Mouse (Mus musculus) hindbrain, postnatal 0 days (tissue): ENCODE data around the gene Bicral. TPM values are rescaled to one million over a fixed set of nuclear protein-coding genes. Genes with fewer than 3 reads are reported as not detected.
"Not testable (repeated sequence)": the region's sequence is repeated elsewhere in the genome, so short reads cannot be mapped to it uniquely, and the experiment has no call there.

ENCODE experiments used
- ATAC-seq: fragments of 200-750 bp; cut with Nextera tagmentation; 2 replicates; pipeline ENCODE4 v1.8.0; 2017; ENCODE audit warnings: mild to moderate bottlenecking, moderate TSS enrichment, moderate library complexity
- DNase-seq: peaks from one replicate; pipeline ENCODE4 v3.0.0-alpha.2; 2015; ENCODE audit warnings: low spot score
- H3K27ac ChIP-seq: fragments of 300-500 bp; sonication (generic); 2 replicates; pipeline ENCODE4 v1.5.1; 2014; ENCODE audit warnings: mild to moderate bottlenecking
- H3K27me3 ChIP-seq: fragments of 300-500 bp; sonication (generic); 2 replicates; pipeline ENCODE4 v1.6.1; 2014; ENCODE audit warnings: low read length, mixed read lengths; ENCODE audit not compliant: insufficient read depth
- H3K36me3 ChIP-seq: fragments of 300-500 bp; sonication (generic); 2 replicates; pipeline ENCODE4 v1.6.1; 2014; ENCODE audit warnings: low read length, mixed read lengths; ENCODE audit not compliant: insufficient read depth
- H3K4me1 ChIP-seq: fragments of 300-500 bp; sonication (generic); 2 replicates; pipeline ENCODE4 v1.6.1; 2014; ENCODE audit warnings: antibody characterized with exemption, low read length, mixed read lengths; ENCODE audit not compliant: insufficient read depth
- H3K4me2 ChIP-seq: fragments of 300-500 bp; sonication (generic); 2 replicates; pipeline ENCODE4 v1.6.1; 2014; ENCODE audit warnings: low read depth, mild to moderate bottlenecking, low read length, moderate library complexity, mixed read lengths
- H3K4me3 ChIP-seq: fragments of 300-500 bp; sonication (generic); 2 replicates; pipeline ENCODE4 v1.5.1; 2014; ENCODE audit warnings: low read length
- H3K9ac ChIP-seq: fragments of 300-500 bp; sonication (generic); replicated peaks from 2 replicates; pipeline ENCODE4 v1.6.1; 2014; ENCODE audit warnings: mild to moderate bottlenecking, low read length, moderate library complexity, mixed read lengths
- H3K9me3 ChIP-seq: fragments of 300-500 bp; sonication (generic); 2 replicates; pipeline ENCODE4 v1.6.1; 2016; ENCODE audit warnings: low read length, mixed read lengths
- CTCF ChIP-seq: IDR thresholded peaks from 2 replicates; pipeline ENCODE4 v1.5.1; 2016; ENCODE audit warnings: antibody characterized with exemption, control low read depth, low read depth
- WGBS: fragments of 180-500 bp; shearing (Covaris S2); extraction: QIAGEN DNeasy Blood & Tissue Kit; methylation state at CpG from one replicate; pipeline ENCODE4 v1.1.7; 2014; 5-methylcytosine and 5-hydroxymethylcytosine counted together
- polyA plus RNA-seq: library from polyadenylated mRNA; unstranded; fragments of >200 nt; fragmentation: Nextera tagmentation; extraction: Ambion mirVana; gene quantifications from 2 replicates; pipeline ENCODE4 v1.2.1, GENCODE M21; 2015
- total RNA-seq: library from RNA; depleted of rRNA; stranded (reverse); fragments of >200 nt; gene quantifications from 2 replicates; pipeline ENCODE4 v1.2.3, GENCODE M21; 2014

The Bicral gene
- total and polyA plus RNA-seq, 2 experiments from 2014 or later = 5.2 to 22.9 TPM

- peaks cover 57% of the 10 kb centered on the region for H3K36me3 ChIP-seq
- no peak overlapping the region for H3K4me2 ChIP-seq
- no peak overlapping the region for H3K9ac ChIP-seq
- DNase-seq (no peak), ATAC-seq (no peak)
- H3K27ac ChIP-seq = no peak overlapping the region
- H3K4me3 ChIP-seq = no peak overlapping the region
- no peak for TF ChIP-seq CTCF
- no peaks in the 10 kb centered on the region for H3K9me3 ChIP-seq
- no peaks in the 10 kb centered on the region for H3K4me1 ChIP-seq
- 87% methylated on average over 10 of the region's 10 CpGs for WGBS
- no peaks in the 10 kb centered on the region for H3K27me3 ChIP-seq
Observed at GRCm38 (mm10) chr17:46808376-46808775, 49.9 kb downstream of the Bicral start.

- TF ChIP-seq CTCF = no peak
- Histone ChIP-seq H3K4me2 (no peak overlapping the region), H3K9ac (no peak overlapping the region), H3K4me3 (no peak overlapping the region), H3K27ac (no peak overlapping the region), H3K9me3 (no peaks in the 10 kb centered on the region), H3K4me1 (no peaks in the 10 kb centered on the region), H3K27me3 (no peaks in the 10 kb centered on the region), H3K36me3 (peaks cover 30% of the 10 kb centered on the region)
- DNase-seq = no peak
- no peak for ATAC-seq
- 87% methylated on average over 6 of the region's 6 CpGs for WGBS
Observed at GRCm38 (mm10) chr17:46801761-46802160, 56.5 kb downstream of the Bicral start.

- ATAC-seq = no peak
- no peak overlapping the region for H3K9ac ChIP-seq
Observed at GRCm38 (mm10) chr17:46799680-46800079, 58.6 kb downstream of the Bicral start.

GRCm38 (mm10) chr17:46797386-46797785 is 60.9 kb downstream of the Bicral start:
- H3K27me3 ChIP-seq = no peaks in the 10 kb centered on the region
- 60% methylated on average over 6 of the region's 8 CpGs for WGBS
- peaks cover 21% of the 10 kb centered on the region for H3K36me3 ChIP-seq
- DNase-seq = no peak
- ATAC-seq = no peak
- no peak overlapping the region for H3K4me3 ChIP-seq
- no peaks in the 10 kb centered on the region for H3K9me3 ChIP-seq
- H3K4me1 ChIP-seq = no peaks in the 10 kb centered on the region
- no peak overlapping the region for H3K9ac ChIP-seq
- no peak overlapping the region for H3K4me2 ChIP-seq
- no peak overlapping the region for H3K27ac ChIP-seq
- no peak for TF ChIP-seq CTCF

More at GRCm38 (mm10) chr17:46799680-46800079, 58.6 kb downstream of the Bicral start:
- Histone ChIP-seq H3K9me3 (no peaks in the 10 kb centered on the region), H3K36me3 (peaks cover 21% of the 10 kb centered on the region), H3K27ac (no peak overlapping the region), H3K27me3 (no peaks in the 10 kb centered on the region), H3K4me1 (no peaks in the 10 kb centered on the region), H3K4me2 (no peak overlapping the region), H3K4me3 (no peak overlapping the region)
- TF ChIP-seq CTCF = no peak
- WGBS = 79% methylated on average over 10 of the region's 10 CpGs
- no peak for DNase-seq

GRCm38 (mm10) chr17:46796743-46797142 is 61.5 kb downstream of the Bicral start:
- no peaks in the 10 kb centered on the region for H3K9me3 ChIP-seq
- peaks cover 21% of the 10 kb centered on the region for H3K36me3 ChIP-seq
- TF ChIP-seq CTCF = no peak
- ATAC-seq (no peak), DNase-seq (no peak)
- H3K27me3 ChIP-seq = no peaks in the 10 kb centered on the region
- no peaks in the 10 kb centered on the region for H3K4me1 ChIP-seq
- H3K9ac ChIP-seq = no peak overlapping the region
- H3K4me3 ChIP-seq = no peak overlapping the region
- no peak overlapping the region for H3K27ac ChIP-seq
- WGBS = 85% methylated on average over 4 of the region's 4 CpGs
- H3K4me2 ChIP-seq = no peak overlapping the region

- ATAC-seq = no peak
- H3K4me3 ChIP-seq = no peak overlapping the region
- no peaks in the 10 kb centered on the region for H3K27me3 ChIP-seq
- WGBS = 79% methylated on average over 2 of the region's 2 CpGs
- no peak overlapping the region for H3K9ac ChIP-seq
- no peak overlapping the region for H3K27ac ChIP-seq
- no peaks in the 10 kb centered on the region for H3K4me1 ChIP-seq
- DNase-seq = no peak
- H3K9me3 ChIP-seq = no peaks in the 10 kb centered on the region
- no peaks in the 10 kb centered on the region for H3K36me3 ChIP-seq
- H3K4me2 ChIP-seq = no peak overlapping the region
- no peak for TF ChIP-seq CTCF
Observed at GRCm38 (mm10) chr17:46792963-46793362, 65.3 kb downstream of the Bicral start.

GRCm38 (mm10) chr17:46787974-46788373 is 70.3 kb downstream of the Bicral start:
- DNase-seq, H3K27me3 ChIP-seq, H3K4me1 ChIP-seq, H3K9me3 ChIP-seq, H3K36me3 ChIP-seq, H3K27ac ChIP-seq, H3K4me2 ChIP-seq, ATAC-seq, H3K4me3 ChIP-seq, H3K9ac ChIP-seq: not testable (repeated sequence)
- 50% methylated on average over 2 of the region's 2 CpGs for WGBS
